In genomic region chr11:77472775-77473174, GRCm38 (mm10) we compare ENCODE assay signal across 17 mouse cellular contexts. TPM values are rescaled to one million over a fixed set of nuclear protein-coding genes. Genes with fewer than 3 reads are reported as not detected.
"Had no signal": no experiment of that assay in that cellular context is flagged by ENCODE, and none has a peak within 500 bp of the region (broad histone marks: within the 10 kb centered on the region; RNA-seq: fewer than 3 reads in every experiment).

No protein-coding gene starts in this region.

- H3K27ac ChIP-seq: neural tube, embryonic 13.5 days; neural tube, embryonic 15.5 days; stomach, embryonic 15.5 days; stomach, postnatal 0 days had no signal

- H3K9me3 ChIP-seq: neural tube, embryonic 13.5 days; neural tube, embryonic 15.5 days; stomach, embryonic 15.5 days had no signal

- DNase-seq: retina, postnatal 1 day; right cerebral cortex, adult 18-20 months; right cerebral cortex, postnatal 14 days; right cerebral cortex, postnatal 25 days; right cerebral cortex, postnatal 4 days; spleen, adult 18-20 months; thymus, adult 18-20 months; thymus, adult 2 months; thymus, postnatal 14 days; thymus, postnatal 25 days; thymus, postnatal 36 days; thymus, postnatal 4 days had no signal

- H3K4me1 ChIP-seq: stomach, embryonic 15.5 days had no signal

- H3K4me2 ChIP-seq: neural tube, embryonic 13.5 days; neural tube, embryonic 15.5 days; stomach, embryonic 15.5 days had no signal

- H3K9ac ChIP-seq: neural tube, embryonic 13.5 days; neural tube, embryonic 15.5 days; stomach, embryonic 15.5 days had no signal

- H3K4me3 ChIP-seq: neural tube, embryonic 13.5 days; neural tube, embryonic 15.5 days; stomach, embryonic 15.5 days had no signal

RNA-seq across cellular contexts. Expression of gene Coro6, which starts 10.6 kb away (rescaled TPM):
- polyA plus RNA-seq: thymus, postnatal 0 days had no signal
